Comparison of ENCODE assay signal across 7 mouse cellular contexts in the genomic region with DNA sequence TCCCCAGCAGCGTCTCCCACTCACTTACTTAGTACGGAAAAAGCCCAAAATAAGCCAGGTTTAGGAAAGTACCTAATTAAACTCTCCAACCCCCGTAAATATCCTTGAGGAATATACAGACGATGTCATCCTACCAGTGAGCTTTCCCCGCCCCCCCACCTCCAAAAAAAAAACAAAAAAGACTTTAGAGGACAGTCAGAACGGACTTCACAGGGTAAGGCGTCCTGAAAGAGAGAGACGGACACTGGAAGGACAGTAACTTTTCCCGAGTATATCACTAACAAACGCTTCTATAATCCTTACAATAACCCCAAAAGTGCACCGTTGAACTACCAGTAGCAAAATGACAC. TPM values are rescaled to one million over a fixed set of nuclear protein-coding genes. Genes with fewer than 3 reads are reported as not detected.
DNase-seq lines count a peak whose midpoint lies in the region; ATAC-seq and TF ChIP-seq lines count a peak whose summit lies in the region.

No protein-coding gene starts in this region.

- H3K4me2 ChIP-seq in forebrain, embryonic 15.5 days (replicated peaks), result peak overlapping the region; percentile 95
- peak overlapping the region; percentile 71 for H3K4me2 ChIP-seq in liver, embryonic 15.5 days

- H3K9ac ChIP-seq in forebrain, embryonic 15.5 days (replicated peaks), result peak overlapping the region; percentile 81; the same call in 1 of the 2 replicates
- H3K9ac ChIP-seq in liver, embryonic 15.5 days, result peak overlapping the region; percentile 82

- H3K36me3 ChIP-seq in testis, adult 2 months (ENCODE audit: control insufficient read depth, insufficient read depth, low read length), result no peaks in the 10 kb centered on the region; the same call in 1 of the 2 replicates
- peaks cover 6% of the 10 kb centered on the region; the same call in 1 of the 2 replicates for H3K36me3 ChIP-seq in forebrain, embryonic 15.5 days
- peaks cover 21% of the 10 kb centered on the region for H3K36me3 ChIP-seq in liver, embryonic 15.5 days (replicated peaks)

- H3K4me1 ChIP-seq in testis, adult 2 months (ENCODE audit: control insufficient read depth, insufficient read depth, low read length), result peaks cover 16% of the 10 kb centered on the region
- peaks cover 26% of the 10 kb centered on the region for H3K4me1 ChIP-seq in forebrain, embryonic 15.5 days
- H3K4me1 ChIP-seq in liver, embryonic 15.5 days (replicated peaks), result peaks cover 30% of the 10 kb centered on the region

- no peak for DNase-seq in testis, postnatal 10 days (ENCODE audit: low spot score)
- DNase-seq in urinary bladder, postnatal 14 days (ENCODE audit: low spot score), result no peak
- no peak for DNase-seq in MN1 (ENCODE audit: low spot score)

- peak; percentile 9; the same call in 1 of the 2 replicates for ATAC-seq in forebrain, embryonic 15.5 days (replicated peaks)
- ATAC-seq in liver, embryonic 15.5 days (ENCODE audit: insufficient read depth), result peak; percentile 32
- ATAC-seq in inflammation-experienced regulatory T-cells, adult 6 months, result no peak

- no peak for TF ChIP-seq POLR2A in testis, adult 2 months (IDR thresholded peaks at IDR 0.05; ENCODE audit: control insufficient read depth, low read depth, low read length)

- 10% methylated on average over 11 of the region's 11 CpGs for WGBS in forebrain, embryonic 15.5 days
- WGBS in liver, embryonic 15.5 days (ENCODE audit: insufficient replicate concordance), result 7% methylated on average over 11 of the region's 11 CpGs

- H3K4me3 ChIP-seq in testis, adult 2 months (ENCODE audit: control insufficient read depth, low read depth, low read length), result peak overlapping the region; percentile 99
- H3K4me3 ChIP-seq in forebrain, embryonic 15.5 days, result peak overlapping the region; percentile 92
- H3K4me3 ChIP-seq in liver, embryonic 15.5 days (replicated peaks), result peak overlapping the region; percentile 85

- H3K27me3 ChIP-seq in testis, adult 2 months (ENCODE audit: control insufficient read depth, insufficient read depth, low read length), result peaks cover 3% of the 10 kb centered on the region; the same call in 1 of the 2 replicates
- peaks cover 5% of the 10 kb centered on the region for H3K27me3 ChIP-seq in forebrain, embryonic 15.5 days
- peaks cover 35% of the 10 kb centered on the region for H3K27me3 ChIP-seq in liver, embryonic 15.5 days

- peak overlapping the region; percentile 87 for H3K27ac ChIP-seq in testis, adult 2 months (ENCODE audit: control insufficient read depth, insufficient read depth, low read depth, low read length)
- H3K27ac ChIP-seq in forebrain, embryonic 15.5 days (replicated peaks), result peak overlapping the region; percentile 83; the same call in 1 of the 2 replicates
- H3K27ac ChIP-seq in liver, embryonic 15.5 days (replicated peaks), result peak overlapping the region; percentile 71

- TF ChIP-seq CTCF in testis, adult 2 months (IDR thresholded peaks at IDR 0.05; ENCODE audit: control insufficient read depth, insufficient read depth, insufficient replicate concordance, low read depth, low read length), result no peak

- no peaks in the 10 kb centered on the region for H3K9me3 ChIP-seq in forebrain, embryonic 15.5 days
- no peaks in the 10 kb centered on the region for H3K9me3 ChIP-seq in liver, embryonic 15.5 days (replicated peaks)

RNA-seq across cellular contexts. Expression of gene Aaas, which starts 0.3 kb away (rescaled TPM):
- polyA plus RNA-seq in testis, adult 2 months (2012; rRNA removed), result 41.5 and 43.5 TPM in 2 replicates
- 42.6 and 44.9 TPM in 2 replicates for polyA plus RNA-seq in forebrain, embryonic 15.5 days (2015; fragmentation: Nextera tagmentation; extraction: Ambion mirVana)
- polyA plus RNA-seq in liver, embryonic 15.5 days (2015; fragmentation: Nextera tagmentation; extraction: Ambion mirVana), result 41.7 and 48.3 TPM in 2 replicates
- polyA plus RNA-seq in inflammation-experienced regulatory T-cells, adult 6 months (2017; shearing (Covaris generic)), result 10 to 100 TPM; 39.8 to 53.2 (median 43.1) TPM

RNA-seq across cellular contexts. Expression of gene Sp7, which starts 16.1 kb away (rescaled TPM):
- polyA plus RNA-seq in testis, adult 2 months (2012; rRNA removed), result 0.06 TPM in 1 of 2 replicates, not detected in the other
- polyA plus RNA-seq in forebrain, embryonic 15.5 days (2015; fragmentation: Nextera tagmentation; extraction: Ambion mirVana), result 0.36 and 0.40 TPM in 2 replicates
- not detected in 2 replicates for polyA plus RNA-seq in liver, embryonic 15.5 days (2015; fragmentation: Nextera tagmentation; extraction: Ambion mirVana)
- polyA plus RNA-seq in inflammation-experienced regulatory T-cells, adult 6 months (2017; shearing (Covaris generic)), result not detected

RNA-seq across cellular contexts. Expression of gene Myg1, which starts 19.4 kb away (rescaled TPM):
- polyA plus RNA-seq in testis, adult 2 months (2012; rRNA removed), result 30.3 and 34.3 TPM in 2 replicates
- 98.2 and 108 TPM in 2 replicates for polyA plus RNA-seq in forebrain, embryonic 15.5 days (2015; fragmentation: Nextera tagmentation; extraction: Ambion mirVana)
- polyA plus RNA-seq in liver, embryonic 15.5 days (2015; fragmentation: Nextera tagmentation; extraction: Ambion mirVana), result 38.1 and 40.1 TPM in 2 replicates
- polyA plus RNA-seq in inflammation-experienced regulatory T-cells, adult 6 months (2017; shearing (Covaris generic)), result 100 to 1,000 TPM; 102 to 153 (median 123) TPM

RNA-seq across cellular contexts. Expression of gene Pfdn5, which starts 25.0 kb away (rescaled TPM):
- 296 and 331 TPM in 2 replicates for polyA plus RNA-seq in testis, adult 2 months (2012; rRNA removed)
- 467 and 474 TPM in 2 replicates for polyA plus RNA-seq in forebrain, embryonic 15.5 days (2015; fragmentation: Nextera tagmentation; extraction: Ambion mirVana)
- 104 and 114 TPM in 2 replicates for polyA plus RNA-seq in liver, embryonic 15.5 days (2015; fragmentation: Nextera tagmentation; extraction: Ambion mirVana)
- polyA plus RNA-seq in inflammation-experienced regulatory T-cells, adult 6 months (2017; shearing (Covaris generic)), result 1,000 to 10,000 TPM in 2 of 3 experiments, 100 to 1,000 TPM in 1; 936 to 1,841 (median 1,443) TPM

RNA-seq across cellular contexts. Expression of gene Espl1, which starts 54.9 kb away (rescaled TPM):
- polyA plus RNA-seq in testis, adult 2 months (2012; rRNA removed), result 41.4 and 45.3 TPM in 2 replicates
- 10.2 and 15.2 TPM in 2 replicates for polyA plus RNA-seq in forebrain, embryonic 15.5 days (2015; fragmentation: Nextera tagmentation; extraction: Ambion mirVana)
- polyA plus RNA-seq in liver, embryonic 15.5 days (2015; fragmentation: Nextera tagmentation; extraction: Ambion mirVana), result 23.0 and 24.6 TPM in 2 replicates
- 10 to 100 TPM in 1 of 3 experiments, 1 to 10 TPM in 2; 1.9 to 17.9 (median 3.2) TPM for polyA plus RNA-seq in inflammation-experienced regulatory T-cells, adult 6 months (2017; shearing (Covaris generic))
